Mouse (Mus musculus): ENCODE measurements around the gene Fam171b.

GRCm38 (mm10) chr2:83791330-83792073 lies 20.9 kb upstream of the Fam171b start:
- no peak for TF ChIP-seq POLR2A (IDR thresholded peaks at IDR 0.05; ENCODE audit: borderline replicate concordance, extremely low read depth, low read depth, low read length)
- no peak for TF ChIP-seq CTCF (IDR thresholded peaks at IDR 0.05; ENCODE audit: insufficient read depth, low read length)

Data from lung, adult 2 months (tissue).